Mouse (Mus musculus) liver, embryonic 15.5 days (tissue): Measurements from ENCODE around the gene Efs. TPM values are rescaled to one million over a fixed set of nuclear protein-coding genes. Genes with fewer than 3 reads are reported as not detected.

ENCODE experiments used
- microRNA counts: library from miRNA; unstranded; fragments of <30 nt; microRNA quantifications from one replicate; lab custom pipeline; 2016
- microRNA-seq: library from miRNA; unstranded; fragments of <30 nt; microRNA quantifications from one replicate; pipeline ENCODE4, GENCODE M21; 2016
- polyA plus RNA-seq: library from polyadenylated mRNA; unstranded; fragments of >200 nt; fragmentation: Nextera tagmentation; extraction: Ambion mirVana; gene quantifications from 2 replicates; pipeline ENCODE4 v1.2.1, GENCODE M21; 2015

Efs gene
- polyA plus RNA-seq, 1 experiment from 2014 or later, result 0.63 TPM

MicroRNAs encoded within 50 kb of the gene (microRNA counts, 519-probe panel; counts per million panel counts)
- microRNA mmu-miR-208a (lab: Ali Mortazavi, UCI), result not detected
- not detected for microRNA mmu-miR-208b (lab: Ali Mortazavi, UCI)

Small RNA genes within 50 kb of the gene (microRNA-seq; reads per million reads assigned to microRNA genes)
- gene Mir208a (12.9 reads per million, percentile 30 among the genes with 10 or more reads in this experiment), gene Mir208b (115 reads per million, percentile 55 among the genes with 10 or more reads in this experiment)

Other genes starting within 250 kb of the Efs start
- gene 1700123O20Rik, start 239.9 kb downstream of the Efs start, polyA plus RNA-seq, result 39.3 and 39.5 TPM in 2 replicates
- gene Acin1, start 239.2 kb downstream of the Efs start, polyA plus RNA-seq, result 47.3 and 48.7 TPM in 2 replicates
- 0.05 TPM in 1 of 2 replicates, not detected in the other for gene Gm29776, start 227.3 kb downstream of the Efs start, polyA plus RNA-seq
- gene Cebpe, start 214.0 kb downstream of the Efs start, polyA plus RNA-seq, result 10.6 and 12.6 TPM in 2 replicates
- 3.0 and 3.5 TPM in 2 replicates for gene Slc7a8, start 144.2 kb downstream of the Efs start, polyA plus RNA-seq
- gene Rnf212b, start 112.0 kb downstream of the Efs start, polyA plus RNA-seq, result not detected in 2 replicates
- 1.6 and 2.6 TPM in 2 replicates for gene Homez, start 55.2 kb downstream of the Efs start, polyA plus RNA-seq
- gene Ppp1r3e, start 48.6 kb downstream of the Efs start, polyA plus RNA-seq, result 0.33 and 0.63 TPM in 2 replicates
- gene Bcl2l2, start 42.7 kb downstream of the Efs start, polyA plus RNA-seq, result 0.46 and 0.82 TPM in 2 replicates
- not detected in 2 replicates for gene Gm20521, start 42.7 kb downstream of the Efs start, polyA plus RNA-seq
- 38.6 and 46.2 TPM in 2 replicates for gene Pabpn1, start 33.6 kb downstream of the Efs start, polyA plus RNA-seq
- gene Slc22a17, start 13.0 kb downstream of the Efs start, polyA plus RNA-seq, result 2.2 TPM in 2 replicates
- gene Il25, start 6.6 kb upstream of the Efs start, polyA plus RNA-seq, result not detected in 2 replicates
- 0.18 TPM in 1 of 2 replicates, not detected in the other for gene Cmtm5, start 10.1 kb upstream of the Efs start, polyA plus RNA-seq
- gene Myh6, start 40.8 kb upstream of the Efs start, polyA plus RNA-seq, result 0.68 and 0.69 TPM in 2 replicates
- gene Gm17428, start 50.8 kb upstream of the Efs start, polyA plus RNA-seq, result not detected in 2 replicates
- gene Myh7, start 68.5 kb upstream of the Efs start, polyA plus RNA-seq, result 3.6 and 3.8 TPM in 2 replicates
- gene Ngdn, start 89.3 kb upstream of the Efs start, polyA plus RNA-seq, result 34.0 and 34.6 TPM in 2 replicates
- 1.2 and 1.6 TPM in 2 replicates for gene Zfhx2, start 166.2 kb upstream of the Efs start, polyA plus RNA-seq
- gene Thtpa, start 168.7 kb upstream of the Efs start, polyA plus RNA-seq, result 4.4 and 6.2 TPM in 2 replicates
- gene Ap1g2, start 180.5 kb upstream of the Efs start, polyA plus RNA-seq, result 16.3 and 17.4 TPM in 2 replicates
- gene Jph4, start 190.8 kb upstream of the Efs start, polyA plus RNA-seq, result 0.02 TPM in 1 of 2 replicates, not detected in the other